Mouse (Mus musculus): ENCODE data around the gene Misp. TPM values are rescaled to one million over a fixed set of nuclear protein-coding genes. Genes with fewer than 3 reads are reported as not detected.

Gene Misp
- polyA plus RNA-seq, 1 experiment from 2014 or later: 141 TPM

GRCm38 (mm10) chr10:79858416-79859074, 37.8 kb downstream of the Misp start:
- ATAC-seq: no peak
- H3K4me3 ChIP-seq (replicated peaks): peak overlapping the region; percentile 97
- H3K27me3 ChIP-seq (replicated peaks): no peaks in the 10 kb centered on the region
- peaks cover 45% of the 10 kb centered on the region for H3K36me3 ChIP-seq
- peak overlapping the region; percentile 79 for H3K4me2 ChIP-seq (replicated peaks)
- peak overlapping the region; percentile 100 for H3K27ac ChIP-seq
- H3K9me3 ChIP-seq: no peaks in the 10 kb centered on the region
- H3K9ac ChIP-seq: peak overlapping the region; percentile 100
- WGBS: 43% methylated on average over 17 of the region's 17 CpGs
- H3K4me1 ChIP-seq (replicated peaks): peaks cover 57% of the 10 kb centered on the region

- no peak overlapping the region for H3K4me3 ChIP-seq (replicated peaks)
- H3K4me2 ChIP-seq (replicated peaks): peak overlapping the region; percentile 79; the same call in 1 of the 2 replicates
- WGBS: 77% methylated on average over 11 of the region's 11 CpGs
- H3K36me3 ChIP-seq: peaks cover 45% of the 10 kb centered on the region
- peaks cover 57% of the 10 kb centered on the region for H3K4me1 ChIP-seq (replicated peaks)
- ATAC-seq: no peak
- H3K9ac ChIP-seq: no peak overlapping the region
- H3K9me3 ChIP-seq: no peaks in the 10 kb centered on the region
- H3K27ac ChIP-seq: no peak overlapping the region
- H3K27me3 ChIP-seq (replicated peaks): no peaks in the 10 kb centered on the region
These were observed 38.3 kb downstream of the Misp start for GRCm38 (mm10) chr10:79859116-79859515.

GRCm38 (mm10) chr10:79860079-79860911, 39.5 kb downstream of the Misp start:
- Histone ChIP-seq H3K27ac (no peak overlapping the region), H3K36me3 (peaks cover 50% of the 10 kb centered on the region)
- WGBS: 89% methylated on average over 26 of the region's 26 CpGs

GRCm38 (mm10) chr10:79861230-79862048, 40.6 kb downstream of the Misp start:
- no peak overlapping the region for H3K4me3 ChIP-seq (replicated peaks)
- H3K4me1 ChIP-seq (replicated peaks): peaks cover 58% of the 10 kb centered on the region
- H3K4me2 ChIP-seq (replicated peaks): no peak overlapping the region
- H3K27ac ChIP-seq: no peak overlapping the region
- no peak for ATAC-seq
- no peaks in the 10 kb centered on the region for H3K9me3 ChIP-seq
- H3K36me3 ChIP-seq: peaks cover 55% of the 10 kb centered on the region
- no peaks in the 10 kb centered on the region for H3K27me3 ChIP-seq (replicated peaks)
- 68% methylated on average over 25 of the region's 25 CpGs for WGBS
- H3K9ac ChIP-seq: no peak overlapping the region

More at GRCm38 (mm10) chr10:79860079-79860911, 39.5 kb downstream of the Misp start:
- no peaks in the 10 kb centered on the region for H3K27me3 ChIP-seq (replicated peaks)
- peaks cover 60% of the 10 kb centered on the region for H3K4me1 ChIP-seq (replicated peaks)
- H3K9me3 ChIP-seq: no peaks in the 10 kb centered on the region
- H3K4me2 ChIP-seq (replicated peaks): no peak overlapping the region
- no peak for ATAC-seq
- H3K9ac ChIP-seq: no peak overlapping the region
- no peak overlapping the region for H3K4me3 ChIP-seq (replicated peaks)

GRCm38 (mm10) chr10:79862049-79862788, 41.4 kb downstream of the Misp start:
- no peak for ATAC-seq
- Histone ChIP-seq H3K9ac (no peak overlapping the region), H3K4me3 (replicated peaks) (no peak overlapping the region), H3K27ac (peak overlapping the region; percentile 6; the same call in 1 of the 2 replicates), H3K9me3 (no peaks in the 10 kb centered on the region), H3K4me2 (replicated peaks) (no peak overlapping the region), H3K36me3 (peaks cover 55% of the 10 kb centered on the region), H3K4me1 (replicated peaks) (peaks cover 50% of the 10 kb centered on the region), H3K27me3 (replicated peaks) (no peaks in the 10 kb centered on the region)
- WGBS: 84% methylated on average over 23 of the region's 23 CpGs

- H3K4me2 ChIP-seq (replicated peaks): no peak overlapping the region
- ATAC-seq: no peak
- peaks cover 43% of the 10 kb centered on the region for H3K4me1 ChIP-seq (replicated peaks)
- H3K27me3 ChIP-seq (replicated peaks): no peaks in the 10 kb centered on the region
- H3K9ac ChIP-seq: no peak overlapping the region
- peaks cover 55% of the 10 kb centered on the region for H3K36me3 ChIP-seq
- no peaks in the 10 kb centered on the region for H3K9me3 ChIP-seq
- 61% methylated on average over 10 of the region's 10 CpGs for WGBS
- H3K27ac ChIP-seq: no peak overlapping the region
- no peak overlapping the region for H3K4me3 ChIP-seq (replicated peaks)
These were observed 42.1 kb downstream of the Misp start for GRCm38 (mm10) chr10:79862925-79863324.

GRCm38 (mm10) chr10:79864351-79865188, 43.8 kb downstream of the Misp start:
- Histone ChIP-seq H3K9ac (no peak overlapping the region), H3K4me1 (replicated peaks) (peaks cover 29% of the 10 kb centered on the region), H3K27ac (peak overlapping the region; percentile 25), H3K4me2 (replicated peaks) (no peak overlapping the region), H3K4me3 (replicated peaks) (no peak overlapping the region), H3K9me3 (no peaks in the 10 kb centered on the region), H3K36me3 (peaks cover 45% of the 10 kb centered on the region), H3K27me3 (replicated peaks) (no peaks in the 10 kb centered on the region)
- 45% methylated on average over 9 of the region's 10 CpGs for WGBS
- peak; percentile 38 for ATAC-seq

GRCm38 (mm10) chr10:79865189-79865601, 44.4 kb downstream of the Misp start:
- no peak; the same call in 1 of the 2 replicates for ATAC-seq
- H3K36me3 ChIP-seq: peaks cover 39% of the 10 kb centered on the region
- no peak overlapping the region for H3K9ac ChIP-seq
- WGBS: 58% methylated on average over 12 of the region's 12 CpGs
- H3K4me3 ChIP-seq (replicated peaks): no peak overlapping the region
- no peaks in the 10 kb centered on the region for H3K9me3 ChIP-seq
- H3K27me3 ChIP-seq (replicated peaks): no peaks in the 10 kb centered on the region
- H3K27ac ChIP-seq: peak overlapping the region; percentile 25
- H3K4me1 ChIP-seq (replicated peaks): peaks cover 22% of the 10 kb centered on the region
- no peak overlapping the region for H3K4me2 ChIP-seq (replicated peaks)

- H3K36me3 ChIP-seq: peaks cover 33% of the 10 kb centered on the region
- WGBS: 68% methylated on average over 19 of the region's 19 CpGs
- no peak for ATAC-seq
- H3K4me3 ChIP-seq (replicated peaks): no peak overlapping the region
- no peaks in the 10 kb centered on the region for H3K27me3 ChIP-seq (replicated peaks)
- H3K4me1 ChIP-seq (replicated peaks): peaks cover 19% of the 10 kb centered on the region
- no peak overlapping the region for H3K9ac ChIP-seq
- H3K9me3 ChIP-seq: no peaks in the 10 kb centered on the region
- H3K27ac ChIP-seq: peak overlapping the region; percentile 25
- H3K4me2 ChIP-seq (replicated peaks): no peak overlapping the region
These were observed 45.1 kb downstream of the Misp start for GRCm38 (mm10) chr10:79865801-79866295.

GRCm38 (mm10) chr10:79866601-79867000, 45.8 kb downstream of the Misp start:
- Histone ChIP-seq H3K27ac (no peak overlapping the region), H3K4me2 (replicated peaks) (no peak overlapping the region), H3K9ac (no peak overlapping the region), H3K27me3 (replicated peaks) (no peaks in the 10 kb centered on the region), H3K4me3 (replicated peaks) (no peak overlapping the region), H3K36me3 (peaks cover 25% of the 10 kb centered on the region), H3K9me3 (no peaks in the 10 kb centered on the region), H3K4me1 (replicated peaks) (peaks cover 13% of the 10 kb centered on the region; the same call in 1 of the 2 replicates)
- no peak for ATAC-seq
- WGBS: 77% methylated on average over 11 of the region's 11 CpGs

GRCm38 (mm10) chr10:79871845-79872244, 51.1 kb downstream of the Misp start:
- H3K27ac ChIP-seq: no peak overlapping the region
- peaks cover 22% of the 10 kb centered on the region for H3K4me1 ChIP-seq (replicated peaks)
- ATAC-seq: no peak
- H3K4me3 ChIP-seq (replicated peaks): no peak overlapping the region
- 93% methylated on average over 8 of the region's 8 CpGs for WGBS
- H3K36me3 ChIP-seq: no peaks in the 10 kb centered on the region
- H3K9me3 ChIP-seq: no peaks in the 10 kb centered on the region
- no peak overlapping the region for H3K9ac ChIP-seq
- no peaks in the 10 kb centered on the region for H3K27me3 ChIP-seq (replicated peaks)
- no peak overlapping the region for H3K4me2 ChIP-seq (replicated peaks)
